Mouse (Mus musculus) adipocyte (in vitro differentiated cells): ENCODE measurements around the gene Prl3d3.
"Not testable (repeated sequence)": the region's sequence is repeated elsewhere in the genome, so short reads cannot be mapped to it uniquely, and the experiment has no call there.

Experiments used
- DNase-seq: peaks from one replicate; pipeline ENCODE4 v3.0.0-alpha.2; 2016; ENCODE audit warnings: low spot score

Prl3d3 gene

GRCm38 (mm10) chr13:27156490-27156889 lies at the start of gene Prl3d3:
Prl3d3 (plus strand) TSS chr13:27156790.
- DNase-seq, result not testable (repeated sequence)

- not testable (repeated sequence) for DNase-seq
Measured at GRCm38 (mm10) chr13:27121398-27121797, 35.2 kb upstream of the Prl3d3 start, which contains the start of gene Prl3d2. Prl3d2 (plus strand) TSS chr13:27121698.

GRCm38 (mm10) chr13:27148264-27148663 lies 8.3 kb upstream of the Prl3d3 start:
- no peak for DNase-seq

- DNase-seq, result no peak
Measured at GRCm38 (mm10) chr13:27196359-27196758, 39.8 kb downstream of the Prl3d3 start, which contains the start of gene Prl3c1. Prl3c1 (plus strand) TSS chr13:27196659.
